8 mouse cellular contexts compared by ENCODE assay signal in genomic region chr4:133659497-133660192, GRCm38 (mm10). TPM values are rescaled to one million over a fixed set of nuclear protein-coding genes. Genes with fewer than 3 reads are reported as not detected.
A peak's percentile ranks its signal among the peaks of the same experiment; 100 is the strongest.
DNase-seq lines count a peak whose midpoint lies in the region; ATAC-seq and TF ChIP-seq lines count a peak whose summit lies in the region.

No protein-coding gene starts in this region.

- TF ChIP-seq CTCF in stomach, postnatal 0 days (IDR thresholded peaks at IDR 0.05; ENCODE audit: low read depth): no peak

- 12% methylated on average over 15 of the region's 15 CpGs for WGBS in forebrain, embryonic 10.5 days
- WGBS in midbrain, embryonic 10.5 days: 16% methylated on average over 15 of the region's 15 CpGs
- 7% methylated on average over 15 of the region's 15 CpGs for WGBS in stomach, postnatal 0 days

- DNase-seq in urinary bladder, postnatal 14 days (ENCODE audit: low spot score): peak; percentile 71
- no peak for DNase-seq in urinary bladder, postnatal 10 days (ENCODE audit: low spot score)
- DNase-seq in forebrain, embryonic 10.5 days (ENCODE audit: extremely low spot score, low spot score): no peak
- DNase-seq in heart, postnatal 14 days: peak; percentile 63 to 68
- peak; percentile 72 to 82 for DNase-seq in kidney, postnatal 4 days
- DNase-seq in midbrain, embryonic 10.5 days (ENCODE audit: low spot score): no peak
- DNase-seq in stomach, postnatal 0 days (ENCODE audit: low spot score): no peak
- DNase-seq in cerebellum, adult 11-12 months: no peak

- no peak for TF ChIP-seq EP300 in stomach, postnatal 0 days (optimal IDR thresholded peaks at IDR 0.05)

- H3K4me2 ChIP-seq in stomach, postnatal 0 days (replicated peaks; ENCODE audit: low read depth): peak overlapping the region; percentile 51

- no peaks in the 10 kb centered on the region for H3K27me3 ChIP-seq in forebrain, embryonic 10.5 days (ENCODE audit: poor library complexity, severe bottlenecking)
- no peaks in the 10 kb centered on the region for H3K27me3 ChIP-seq in midbrain, embryonic 10.5 days (ENCODE audit: low read depth, poor library complexity, severe bottlenecking)
- no peaks in the 10 kb centered on the region for H3K27me3 ChIP-seq in stomach, postnatal 0 days (ENCODE audit: control insufficient read depth, insufficient read depth, low read length)

- H3K9me3 ChIP-seq in forebrain, embryonic 10.5 days: no peaks in the 10 kb centered on the region
- H3K9me3 ChIP-seq in midbrain, embryonic 10.5 days (replicated peaks): no peaks in the 10 kb centered on the region
- no peaks in the 10 kb centered on the region for H3K9me3 ChIP-seq in stomach, postnatal 0 days (ENCODE audit: control insufficient read depth, low read length)

- intact Hi-C loops in heart, postnatal 14 days (cut with DNase I): no loop called here

- H3K4me1 ChIP-seq in forebrain, embryonic 10.5 days: peaks cover 44% of the 10 kb centered on the region
- peaks cover 34% of the 10 kb centered on the region for H3K4me1 ChIP-seq in midbrain, embryonic 10.5 days
- H3K4me1 ChIP-seq in stomach, postnatal 0 days (replicated peaks; ENCODE audit: control insufficient read depth, insufficient read depth): peaks cover 5% of the 10 kb centered on the region

- peak overlapping the region; percentile 84 for H3K27ac ChIP-seq in forebrain, embryonic 10.5 days
- H3K27ac ChIP-seq in midbrain, embryonic 10.5 days (replicated peaks): peak overlapping the region; percentile 58
- H3K27ac ChIP-seq in stomach, postnatal 0 days (replicated peaks): peak overlapping the region; percentile 96

- H3K4me3 ChIP-seq in forebrain, embryonic 10.5 days: peak overlapping the region; percentile 26
- peak overlapping the region; percentile 3; the same call in 1 of the 2 replicates for H3K4me3 ChIP-seq in midbrain, embryonic 10.5 days
- peak overlapping the region; percentile 32 for H3K4me3 ChIP-seq in stomach, postnatal 0 days (ENCODE audit: low read depth, low read length)

- peak overlapping the region; percentile 59 for H3K9ac ChIP-seq in stomach, postnatal 0 days (ENCODE audit: low read length)

- H3K36me3 ChIP-seq in forebrain, embryonic 10.5 days (replicated peaks): peaks cover 13% of the 10 kb centered on the region
- peaks cover 22% of the 10 kb centered on the region for H3K36me3 ChIP-seq in midbrain, embryonic 10.5 days
- peaks cover 2% of the 10 kb centered on the region; the same call in 1 of the 2 replicates for H3K36me3 ChIP-seq in stomach, postnatal 0 days (ENCODE audit: control insufficient read depth, insufficient read depth, low read length)

- peak; percentile 46 for ATAC-seq in stomach, postnatal 0 days (ENCODE audit: low FRiP score, low TSS enrichment)

RNA-seq across cellular contexts. Expression of gene Zdhhc18, which starts 9.7 kb away (rescaled TPM):
- polyA plus RNA-seq in forebrain, embryonic 10.5 days (2016; fragmentation: Nextera tagmentation; extraction: Ambion mirVana): 2.4 and 2.8 TPM in 2 replicates
- total RNA-seq in heart, postnatal 14 days (2021): 10 to 100 TPM; 17.6 to 21.6 TPM
- polyA plus RNA-seq in midbrain, embryonic 10.5 days (2016; fragmentation: Nextera tagmentation; extraction: Ambion mirVana): 3.0 and 3.1 TPM in 2 replicates
- 1.6 and 3.6 TPM in 2 replicates for polyA plus RNA-seq in stomach, postnatal 0 days (2015; fragmentation: Nextera tagmentation; extraction: Ambion mirVana)

RNA-seq across cellular contexts. Expression of gene Pigv, which starts 12.8 kb away (rescaled TPM):
- 16.3 and 17.3 TPM in 2 replicates for polyA plus RNA-seq in forebrain, embryonic 10.5 days (2016; fragmentation: Nextera tagmentation; extraction: Ambion mirVana)
- 10 to 100 TPM; 10.4 to 10.7 TPM for total RNA-seq in heart, postnatal 14 days (2021)
- 18.7 and 19.5 TPM in 2 replicates for polyA plus RNA-seq in midbrain, embryonic 10.5 days (2016; fragmentation: Nextera tagmentation; extraction: Ambion mirVana)
- 11.5 and 13.0 TPM in 2 replicates for polyA plus RNA-seq in stomach, postnatal 0 days (2015; fragmentation: Nextera tagmentation; extraction: Ambion mirVana)

RNA-seq across cellular contexts. Expression of gene Sfn, which starts 57.7 kb away (rescaled TPM):
- 9.0 and 9.5 TPM in 2 replicates for polyA plus RNA-seq in forebrain, embryonic 10.5 days (2016; fragmentation: Nextera tagmentation; extraction: Ambion mirVana)
- 1 to 10 TPM; 1.9 TPM for total RNA-seq in heart, postnatal 14 days (2021)
- polyA plus RNA-seq in midbrain, embryonic 10.5 days (2016; fragmentation: Nextera tagmentation; extraction: Ambion mirVana): 7.8 and 9.9 TPM in 2 replicates
- 355 and 371 TPM in 2 replicates for polyA plus RNA-seq in stomach, postnatal 0 days (2015; fragmentation: Nextera tagmentation; extraction: Ambion mirVana)

Comparison
In these comparisons a context has a peak if more than half of its experiments do, and no peak if none do; other contexts are left out.
1. DNase-seq: peak in urinary bladder, postnatal 14 days (single experiment), heart, postnatal 14 days (2 of 2) and kidney, postnatal 4 days (2 of 2); none in urinary bladder, postnatal 10 days (single experiment), forebrain, embryonic 10.5 days (single experiment), midbrain, embryonic 10.5 days (single experiment), stomach, postnatal 0 days (single experiment) and cerebellum, adult 11-12 months (single experiment).
2. RNA of gene Sfn, which starts 57.7 kb away (polyA plus RNA-seq): 355 to 371 TPM in stomach, postnatal 0 days; 9.0 to 9.5 TPM in forebrain, embryonic 10.5 days and 7.8 to 9.9 TPM in midbrain, embryonic 10.5 days; every median in the first group is over 10 times any median in the second.
3. Peak in every context shown above with its lines, with median percentiles within 50 percentile points of each other: H3K27ac ChIP-seq and H3K4me3 ChIP-seq.